Mouse (Mus musculus) G1E (cell line): ENCODE data around the gene Wnt10b.

Experiments
- CTCF ChIP-seq: IDR thresholded peaks from 2 replicates; pipeline ENCODE4 v1.5.1; 2012; ENCODE audit warnings: low read depth, low read length, inconsistent platforms, mixed read lengths
- GATA2 ChIP-seq: IDR thresholded peaks from 2 replicates; pipeline ENCODE4 v1.6.1; 2012; ENCODE audit warnings: low read depth, low read length, inconsistent platforms, borderline replicate concordance
- TAL1 ChIP-seq: conservative IDR thresholded peaks from 2 replicates; pipeline ENCODE4 v1.6.1; 2012; ENCODE audit warnings: low read depth, low read length, inconsistent platforms, mixed read lengths

- no peak for TF ChIP-seq CTCF
- no peak for TF ChIP-seq TAL1
- TF ChIP-seq GATA2 = no peak
Observed at GRCm38 (mm10) chr15:98777762-98778161, at the start of gene Wnt10b.
